Mouse (Mus musculus) limb, embryonic 14.5 days (tissue): ENCODE measurements around the gene Ddx19a. TPM values are rescaled to one million over a fixed set of nuclear protein-coding genes. Genes with fewer than 3 reads are reported as not detected.
A peak's percentile ranks its signal among the peaks of the same experiment; 100 is the strongest.
"Not testable (repeated sequence)": the region's sequence is repeated elsewhere in the genome, so short reads cannot be mapped to it uniquely, and the experiment has no call there.

Source experiments
- ATAC-seq: fragments of 200-750 bp; cut with Nextera tagmentation; 2 replicates; pipeline ENCODE4 v1.8.0; 2017; ENCODE audit warnings: low read depth, moderate number of reproducible peaks, moderate TSS enrichment; ENCODE audit not compliant: low FRiP score
- DNase-seq: peaks from one replicate; pipeline ENCODE4 v3.0.0-alpha.2; 2015; ENCODE audit warnings: low spot score
- H3K27ac ChIP-seq: fragments of 300-500 bp; sonication (generic); replicated peaks from 2 replicates; pipeline ENCODE4 v1.5.1; 2014; ENCODE audit warnings: low read depth, mild to moderate bottlenecking, low read length, moderate library complexity, mixed read lengths
- H3K27me3 ChIP-seq: fragments of 300-500 bp; sonication (generic); 2 replicates; pipeline ENCODE4 v1.6.1; 2014; ENCODE audit warnings: low read length, mixed read lengths; ENCODE audit not compliant: control insufficient read depth, insufficient read depth
- H3K36me3 ChIP-seq: fragments of 300-500 bp; sonication (generic); 2 replicates; pipeline ENCODE4 v1.6.1; 2014; ENCODE audit warnings: mild to moderate bottlenecking, low read length, moderate library complexity, mixed read lengths; ENCODE audit not compliant: control insufficient read depth, insufficient read depth
- H3K4me1 ChIP-seq: fragments of 300-500 bp; sonication (generic); 2 replicates; pipeline ENCODE4 v1.6.1; 2014; ENCODE audit warnings: antibody characterized with exemption, low read length, mixed read lengths; ENCODE audit not compliant: control insufficient read depth, insufficient read depth
- H3K4me2 ChIP-seq: fragments of 300-500 bp; sonication (generic); replicated peaks from 2 replicates; pipeline ENCODE4 v1.6.1; 2014; ENCODE audit warnings: low read depth, mild to moderate bottlenecking, low read length, moderate library complexity; ENCODE audit not compliant: severe bottlenecking
- H3K4me3 ChIP-seq: fragments of 300-500 bp; sonication (generic); replicated peaks from 2 replicates; pipeline ENCODE4 v1.5.1; 2014; ENCODE audit warnings: low read length
- H3K9ac ChIP-seq: fragments of 300-500 bp; sonication (generic); 2 replicates; pipeline ENCODE4 v1.6.1; 2014; ENCODE audit warnings: mild to moderate bottlenecking, low read depth, low read length, moderate library complexity; ENCODE audit not compliant: severe bottlenecking
- H3K9me3 ChIP-seq: fragments of 300-500 bp; sonication (generic); 2 replicates; pipeline ENCODE4 v1.6.1; 2016; ENCODE audit warnings: low read length; ENCODE audit not compliant: control insufficient read depth
- POLR2A ChIP-seq: fragments of 200-500 bp; IDR thresholded peaks from 2 replicates; pipeline ENCODE4 v1.8.0; 2012; ENCODE audit warnings: inconsistent platforms, mild to moderate bottlenecking, moderate library complexity, borderline replicate concordance; ENCODE audit not compliant: insufficient read depth, insufficient read length; ENCODE audit errors: extremely low read depth
- WGBS: fragments of 180-500 bp; shearing (Covaris S2); extraction: QIAGEN DNeasy Blood & Tissue Kit; methylation state at CpG from one replicate; pipeline ENCODE4 v1.1.7; 2014; 5-methylcytosine and 5-hydroxymethylcytosine counted together
- polyA plus RNA-seq, 2 experiments: library from polyadenylated mRNA; depleted of rRNA in 1 of 2; stranded (reverse) in 1 of 2; unstranded in 1 of 2; fragments of >200 nt; fragmentation: Nextera tagmentation in 1 of 2; extraction: Ambion mirVana in 1 of 2; gene quantifications; 2 replicates each; pipeline versions ENCODE4 v1.2.1 to v1.2.3; 2012 to 2014

The Ddx19a gene
- polyA plus RNA-seq, 2 experiments = 19.5 to 57.8 TPM

GRCm38 (mm10) chr8:110931176-110931939 lies 66.2 kb downstream of the Ddx19a start:
- no peak overlapping the region for H3K4me2 ChIP-seq
- TF ChIP-seq POLR2A = no peak
- no peak overlapping the region for H3K9ac ChIP-seq
- peaks cover 6% of the 10 kb centered on the region for H3K4me1 ChIP-seq
- DNase-seq (no peak), ATAC-seq (no peak)
- no peaks in the 10 kb centered on the region for H3K9me3 ChIP-seq
- no peaks in the 10 kb centered on the region for H3K27me3 ChIP-seq
- H3K27ac ChIP-seq = no peak overlapping the region
- peaks cover 3% of the 10 kb centered on the region; the same call in 1 of the 2 replicates for H3K36me3 ChIP-seq
- no peak overlapping the region for H3K4me3 ChIP-seq
- WGBS = 71% methylated on average over 12 of the region's 12 CpGs

GRCm38 (mm10) chr8:110929672-110930071 lies 67.9 kb downstream of the Ddx19a start:
- not testable (repeated sequence) for H3K9ac ChIP-seq, H3K27ac ChIP-seq, H3K36me3 ChIP-seq, ATAC-seq, H3K4me1 ChIP-seq, H3K4me3 ChIP-seq, H3K27me3 ChIP-seq, H3K9me3 ChIP-seq, H3K4me2 ChIP-seq, DNase-seq
- WGBS = 100% methylated on average over 6 of the region's 8 CpGs

DNA sequence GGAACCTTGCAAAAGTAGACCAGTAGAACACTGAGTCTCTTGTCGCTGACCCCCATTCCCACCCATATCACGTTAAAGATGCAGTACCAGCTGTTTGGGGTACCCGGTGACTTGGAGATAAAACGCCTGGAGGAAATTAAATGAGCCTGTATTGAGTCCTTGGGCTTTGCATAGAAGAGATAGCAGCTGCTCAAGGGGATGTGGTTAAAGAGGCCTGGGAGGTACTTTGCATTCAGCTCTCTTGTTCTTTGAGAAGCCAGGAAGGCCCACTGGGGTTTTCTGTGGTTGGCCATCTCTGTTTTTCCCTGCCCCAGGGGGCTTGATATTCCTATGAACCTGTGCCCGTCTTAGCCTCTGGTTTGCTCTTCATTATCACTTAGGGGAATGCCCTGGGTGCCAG lies 68.5 kb downstream of the Ddx19a start:
- H3K27ac ChIP-seq = no peak overlapping the region
- no peak overlapping the region for H3K4me3 ChIP-seq
- no peak for DNase-seq
- H3K4me2 ChIP-seq = no peak overlapping the region
- TF ChIP-seq POLR2A = no peak
- H3K36me3 ChIP-seq = peaks cover 3% of the 10 kb centered on the region; the same call in 1 of the 2 replicates
- no peak overlapping the region for H3K9ac ChIP-seq
- no peaks in the 10 kb centered on the region for H3K27me3 ChIP-seq
- H3K4me1 ChIP-seq = peaks cover 9% of the 10 kb centered on the region
- no peaks in the 10 kb centered on the region for H3K9me3 ChIP-seq
- 72% methylated on average over 5 of the region's 5 CpGs for WGBS
- no peak for ATAC-seq

- no peak for TF ChIP-seq POLR2A
- Histone ChIP-seq H3K4me3 (no peak overlapping the region), H3K9me3 (no peaks in the 10 kb centered on the region), H3K4me1 (peaks cover 9% of the 10 kb centered on the region), H3K4me2 (no peak overlapping the region), H3K27me3 (no peaks in the 10 kb centered on the region), H3K27ac (no peak overlapping the region), H3K9ac (no peak overlapping the region), H3K36me3 (peaks cover 7% of the 10 kb centered on the region; the same call in 1 of the 2 replicates)
- WGBS = 84% methylated on average over 7 of the region's 7 CpGs
- DNase-seq (no peak), ATAC-seq (no peak)
Measured at GRCm38 (mm10) chr8:110928435-110928834, 69.2 kb downstream of the Ddx19a start.

DNA sequence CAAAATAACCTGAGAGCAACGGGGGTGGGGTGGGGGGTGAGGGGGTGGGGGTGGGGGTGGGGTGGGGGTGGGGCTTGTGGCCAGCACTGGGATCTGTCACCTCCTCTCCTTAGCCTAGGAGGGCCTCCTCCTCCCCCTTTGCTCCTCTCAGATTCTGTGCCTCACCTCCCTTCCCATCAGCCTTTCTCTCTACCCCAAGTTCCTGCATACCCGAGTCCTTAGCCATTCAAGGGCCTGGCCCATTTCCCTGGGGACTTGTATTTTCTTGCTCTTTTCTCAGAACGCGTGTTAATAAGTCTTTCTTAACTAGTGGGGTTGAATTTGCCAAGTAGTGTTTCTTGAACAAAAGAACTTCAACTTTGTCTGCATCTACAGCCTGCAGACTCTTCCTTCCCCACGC lies 70.9 kb downstream of the Ddx19a start:
- ATAC-seq (no peak), DNase-seq (no peak)
- TF ChIP-seq POLR2A = no peak
- H3K9ac ChIP-seq = no peak overlapping the region
- H3K4me2 ChIP-seq = no peak overlapping the region
- H3K9me3 ChIP-seq = no peaks in the 10 kb centered on the region
- peaks cover 14% of the 10 kb centered on the region for H3K4me1 ChIP-seq
- no peak overlapping the region for H3K4me3 ChIP-seq
- 0 out of 2 replicates have a peak overlapping the region, but pooled peaks have one; percentile 33 for H3K27ac ChIP-seq
- peaks cover 7% of the 10 kb centered on the region; the same call in 1 of the 2 replicates for H3K36me3 ChIP-seq
- WGBS = 24% methylated on average over 5 of the region's 5 CpGs
- no peaks in the 10 kb centered on the region for H3K27me3 ChIP-seq
